Mouse (Mus musculus) heart, embryonic 13.5 days (tissue): ENCODE data around the gene Slitrk1. TPM values are rescaled to one million over a fixed set of nuclear protein-coding genes. Genes with fewer than 3 reads are reported as not detected.

Experiments
- ATAC-seq: fragments of 200-750 bp; cut with Nextera tagmentation; 2 replicates; pipeline ENCODE4 v1.8.0; 2017; ENCODE audit warnings: moderate TSS enrichment; ENCODE audit not compliant: insufficient number of reproducible peaks, low FRiP score, low TSS enrichment; ENCODE audit errors: extremely low read depth
- H3K27ac ChIP-seq: fragments of 300-500 bp; sonication (generic); replicated peaks from 2 replicates; pipeline ENCODE4 v1.5.1; 2015; ENCODE audit warnings: moderate library complexity, mild to moderate bottlenecking, inconsistent platforms
- H3K27me3 ChIP-seq: fragments of 300-500 bp; sonication (generic); replicated peaks from 2 replicates; pipeline ENCODE4 v1.6.1; 2015; ENCODE audit warnings: mild to moderate bottlenecking, inconsistent platforms
- H3K36me3 ChIP-seq: fragments of 300-500 bp; sonication (generic); 2 replicates; pipeline ENCODE4 v1.6.1; 2015; ENCODE audit warnings: mild to moderate bottlenecking, inconsistent platforms
- H3K4me1 ChIP-seq: fragments of 300-500 bp; sonication (generic); 2 replicates; pipeline ENCODE4 v1.6.1; 2015; ENCODE audit warnings: inconsistent platforms
- H3K4me2 ChIP-seq: fragments of 300-500 bp; sonication (generic); 2 replicates; pipeline ENCODE4 v1.6.1; 2015; ENCODE audit warnings: inconsistent platforms, mild to moderate bottlenecking, moderate library complexity
- H3K4me3 ChIP-seq: fragments of 300-500 bp; sonication (generic); 2 replicates; pipeline ENCODE4 v1.5.1; 2015; ENCODE audit warnings: moderate library complexity, mild to moderate bottlenecking, inconsistent platforms
- H3K9ac ChIP-seq: fragments of 300-500 bp; sonication (generic); 2 replicates; pipeline ENCODE4 v1.6.1; 2015; ENCODE audit warnings: inconsistent platforms, mild to moderate bottlenecking, moderate library complexity
- H3K9me3 ChIP-seq: fragments of 300-500 bp; sonication (generic); 2 replicates; pipeline ENCODE4 v1.6.1; 2016; ENCODE audit warnings: inconsistent platforms
- WGBS: fragments of 180-500 bp; shearing (Covaris S2); methylation state at CpG from one replicate; pipeline ENCODE4 v1.1.7; 2015; ENCODE audit warnings: mixed read lengths; 5-methylcytosine and 5-hydroxymethylcytosine counted together
- polyA plus RNA-seq: library from polyadenylated mRNA; unstranded; fragments of >200 nt; fragmentation: Nextera tagmentation; extraction: Ambion mirVana; gene quantifications from 2 replicates; pipeline ENCODE4 v1.2.1, GENCODE M21; 2015

Gene Slitrk1
- polyA plus RNA-seq, result 0.14 and 0.17 TPM in 2 replicates

DNA sequence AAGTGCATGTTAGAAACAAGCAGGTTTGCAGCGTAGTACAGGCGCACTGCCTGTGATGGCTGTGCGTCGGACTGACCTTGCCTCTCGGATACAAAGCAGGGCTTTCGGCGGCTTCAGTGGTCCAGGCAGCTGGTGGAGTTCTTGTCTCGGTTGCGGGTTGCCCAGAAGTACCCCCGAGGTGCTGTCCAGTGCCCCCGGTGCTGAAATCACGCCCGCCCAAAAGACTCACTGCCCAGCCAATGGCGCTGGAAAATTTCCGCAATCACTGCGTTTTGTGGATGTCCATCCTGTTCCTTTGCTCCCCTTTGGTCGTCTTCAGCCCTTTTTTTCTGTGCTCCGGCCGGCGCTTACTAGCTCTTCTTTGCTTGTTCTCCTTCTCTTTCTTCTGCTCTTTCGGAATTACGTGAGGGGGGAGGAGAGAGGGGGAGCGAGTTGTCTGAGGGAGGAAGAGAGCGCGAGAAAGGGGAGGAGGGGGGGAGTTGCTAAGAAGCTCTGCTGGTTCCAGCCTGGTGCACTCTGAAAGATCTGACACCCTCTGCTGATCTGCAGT is at the start of gene Slitrk1:
TSS of gene Slitrk1 (minus strand) at position 445 of the 550 bp plus-strand sequence.
- ATAC-seq, result no peak
- WGBS, result under 1% methylated on average over 23 of the region's 25 CpGs
- Histone ChIP-seq H3K27me3 (peaks cover 47% of the 10 kb centered on the region), H3K4me1 (peaks cover 30% of the 10 kb centered on the region), H3K9ac (no peak within 1 kb of the TSS), H3K9me3 (no peaks in the 10 kb centered on the region), H3K27ac (no peak within 1 kb of the TSS), H3K4me2 (peak within 1 kb of the TSS; percentile 78), H3K36me3 (no peaks in the 10 kb centered on the region), H3K4me3 (peak within 1 kb of the TSS; percentile 50)

DNA sequence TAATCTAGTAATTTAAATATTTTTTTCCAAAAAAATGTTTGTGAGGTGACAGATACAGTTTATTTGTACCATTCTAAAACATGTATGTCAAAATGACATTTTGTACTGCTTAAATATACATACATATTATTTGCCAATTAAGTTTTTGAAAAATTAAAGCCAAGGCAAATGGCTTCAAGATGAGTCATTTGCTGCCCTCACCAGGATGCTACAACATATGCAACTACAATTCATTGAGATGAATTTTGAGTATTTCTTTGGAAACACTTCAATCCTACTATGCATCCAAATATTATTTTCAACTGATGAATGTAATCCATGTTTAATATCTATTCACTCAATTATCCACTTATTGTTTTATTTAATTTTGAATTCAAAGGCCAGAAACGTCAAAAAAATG is 21.8 kb upstream of the Slitrk1 start:
- no peaks in the 10 kb centered on the region for H3K9me3 ChIP-seq
- H3K4me1 ChIP-seq, result no peaks in the 10 kb centered on the region
- no peaks in the 10 kb centered on the region for H3K36me3 ChIP-seq
- H3K27ac ChIP-seq, result no peak overlapping the region
- H3K4me2 ChIP-seq, result no peak overlapping the region
- no peak for ATAC-seq
- no peaks in the 10 kb centered on the region for H3K27me3 ChIP-seq
- no peak overlapping the region for H3K4me3 ChIP-seq
- 38% methylated on average over 1 of the region's 1 CpGs for WGBS
- no peak overlapping the region for H3K9ac ChIP-seq

DNA sequence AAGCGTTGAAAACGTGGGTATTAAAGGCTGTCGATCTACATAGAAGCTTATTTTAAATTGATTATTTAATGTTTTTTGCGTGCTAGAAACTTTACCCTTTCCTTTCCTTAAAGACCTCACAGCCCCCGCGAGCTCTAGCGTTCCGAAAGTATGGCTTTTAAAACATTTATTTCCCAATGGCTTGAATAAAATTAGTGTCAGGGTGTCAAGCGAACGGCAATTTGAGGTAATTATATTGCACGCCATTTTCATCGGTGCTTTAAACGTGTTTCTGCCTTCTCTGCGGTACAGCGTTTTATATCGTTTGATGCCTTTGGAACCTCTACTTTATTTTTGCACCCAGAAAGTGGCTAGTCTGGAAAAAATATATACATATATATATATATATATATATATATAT is 378 bp upstream of the Slitrk1 start:
- Histone ChIP-seq H3K4me2 (peak overlapping the region; percentile 78), H3K4me1 (peaks cover 30% of the 10 kb centered on the region), H3K9me3 (no peaks in the 10 kb centered on the region), H3K4me3 (peak overlapping the region; percentile 50), H3K27me3 (peaks cover 43% of the 10 kb centered on the region), H3K27ac (no peak overlapping the region), H3K9ac (no peak overlapping the region), H3K36me3 (no peaks in the 10 kb centered on the region)
- no peak for ATAC-seq
- 22% methylated on average over 16 of the region's 16 CpGs for WGBS

DNA sequence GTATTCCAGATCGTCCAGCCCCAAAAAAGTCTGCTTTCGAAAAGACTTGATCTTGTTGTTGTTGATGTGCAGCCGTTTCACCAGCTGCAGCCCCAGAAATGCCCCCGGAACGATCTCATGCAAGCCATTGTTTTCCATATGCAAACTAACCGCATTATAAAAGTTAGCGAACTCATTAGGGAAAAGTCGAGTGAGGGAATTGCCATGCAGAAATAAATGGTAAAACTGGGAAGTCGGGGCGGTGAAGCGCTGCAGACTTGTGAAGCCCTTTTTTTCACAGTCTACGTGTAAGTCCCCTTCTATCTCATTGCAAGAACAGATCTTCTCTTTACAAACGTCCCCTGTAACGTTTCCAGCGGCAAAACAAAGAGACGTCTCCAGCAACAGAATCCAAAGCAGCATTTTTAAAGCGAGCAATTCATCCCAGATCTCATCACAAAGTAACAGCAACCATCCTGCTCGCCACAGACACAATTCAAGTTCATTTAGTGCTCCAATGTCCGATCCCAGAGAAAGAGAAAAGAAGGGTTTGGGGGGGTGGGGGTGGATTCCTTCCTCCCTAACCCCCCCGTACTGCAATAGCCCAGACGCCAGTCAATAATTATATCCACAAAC is 975 bp downstream of the Slitrk1 start:
- Histone ChIP-seq H3K4me2 (peak overlapping the region; percentile 78), H3K9me3 (no peaks in the 10 kb centered on the region), H3K9ac (no peak overlapping the region), H3K27ac (no peak overlapping the region), H3K27me3 (peaks cover 47% of the 10 kb centered on the region), H3K4me1 (peaks cover 30% of the 10 kb centered on the region), H3K36me3 (no peaks in the 10 kb centered on the region), H3K4me3 (peak overlapping the region; percentile 50)
- no peak for ATAC-seq
- 4% methylated on average over 21 of the region's 21 CpGs for WGBS

DNA sequence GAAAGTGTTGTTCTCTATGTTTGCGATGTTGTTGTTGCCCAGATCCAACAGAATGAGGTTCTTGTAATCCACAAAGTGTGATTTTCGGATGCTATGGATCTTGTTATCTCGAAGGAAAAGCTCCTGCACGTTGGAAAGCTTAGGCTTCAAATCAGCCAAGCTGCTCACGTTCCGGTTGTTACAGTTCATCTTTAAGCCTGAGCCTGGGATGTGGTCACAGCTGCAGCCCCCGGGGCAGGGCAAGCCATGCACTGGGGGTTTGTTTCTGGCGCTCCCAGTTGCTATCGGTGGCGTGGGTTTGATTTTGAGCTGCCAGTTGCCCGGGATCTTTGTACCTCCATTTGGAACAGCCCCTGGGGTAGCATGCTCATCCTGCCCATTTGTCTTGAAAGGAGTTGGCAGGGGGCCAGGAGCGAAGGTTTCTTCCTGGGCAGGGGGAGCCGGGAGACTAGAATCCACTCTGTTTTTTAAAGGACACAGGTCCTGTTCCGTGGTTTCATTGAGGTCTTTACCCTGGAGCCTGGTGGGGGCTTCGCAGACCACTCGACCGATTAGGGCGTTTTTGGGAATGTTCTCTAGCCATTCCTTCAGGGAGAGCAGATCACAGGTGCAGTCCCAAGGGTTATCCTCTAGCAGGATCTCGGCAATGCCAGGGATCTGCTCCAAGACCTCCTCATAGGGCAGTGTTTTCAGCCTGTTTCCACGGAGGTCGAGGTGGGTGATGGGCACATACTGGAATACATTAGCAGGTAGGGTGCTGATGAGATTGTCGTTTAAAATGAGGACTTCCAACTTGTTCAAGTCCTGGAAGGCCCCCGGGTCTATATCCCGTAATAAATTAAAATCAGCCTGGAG is 1.7 kb downstream of the Slitrk1 start:
- 4% methylated on average over 24 of the region's 24 CpGs for WGBS
- Histone ChIP-seq H3K4me3 (peak overlapping the region; percentile 50), H3K27me3 (peaks cover 47% of the 10 kb centered on the region), H3K9me3 (no peaks in the 10 kb centered on the region), H3K4me1 (peaks cover 30% of the 10 kb centered on the region), H3K4me2 (peak overlapping the region; percentile 78), H3K9ac (0 out of 2 replicates have a peak overlapping the region, but pooled peaks have one; percentile 19), H3K27ac (no peak overlapping the region), H3K36me3 (no peaks in the 10 kb centered on the region)
- ATAC-seq, result no peak

DNA sequence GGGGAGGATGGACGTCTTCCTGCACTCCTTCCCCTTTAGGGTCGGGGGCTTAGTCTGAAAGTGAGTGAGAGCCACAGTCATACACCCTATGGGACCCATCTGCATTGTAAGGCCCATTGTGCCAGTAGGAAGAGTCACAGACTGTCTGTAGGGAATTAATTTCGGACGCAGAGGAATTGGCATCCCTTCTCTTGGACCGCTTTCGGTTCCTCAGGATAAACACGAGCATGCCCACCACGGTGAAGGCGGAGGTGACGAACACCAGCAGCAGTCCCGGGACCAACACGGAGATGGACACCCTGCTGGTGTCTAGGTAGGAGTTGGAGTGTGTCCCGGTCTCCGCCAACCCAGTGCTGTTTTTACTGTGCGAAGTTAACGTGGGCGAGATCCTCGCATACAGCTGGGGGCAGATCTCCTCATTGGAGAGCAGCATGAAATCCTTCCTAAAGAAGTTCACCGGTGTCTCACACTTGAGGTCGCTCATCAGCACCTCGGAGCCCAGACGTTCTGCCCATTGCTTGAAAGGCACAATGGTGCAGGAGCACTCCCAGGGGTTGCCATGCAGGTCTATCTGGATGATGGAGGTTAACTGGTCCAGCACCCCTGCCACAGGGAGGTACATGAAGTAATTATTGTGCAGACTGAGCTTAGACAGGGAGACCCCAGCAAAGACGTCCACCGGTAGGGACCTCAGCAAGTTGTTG is 2.7 kb downstream of the Slitrk1 start:
- peaks cover 30% of the 10 kb centered on the region for H3K4me1 ChIP-seq
- H3K27me3 ChIP-seq, result peaks cover 47% of the 10 kb centered on the region
- H3K4me2 ChIP-seq, result peak overlapping the region; percentile 78
- peak overlapping the region; percentile 50 for H3K4me3 ChIP-seq
- no peak overlapping the region for H3K27ac ChIP-seq
- no peaks in the 10 kb centered on the region for H3K9me3 ChIP-seq
- ATAC-seq, result no peak
- H3K9ac ChIP-seq, result peak overlapping the region; percentile 50; the same call in 1 of the 2 replicates
- WGBS, result 1% methylated on average over 24 of the region's 24 CpGs
- no peaks in the 10 kb centered on the region for H3K36me3 ChIP-seq

DNA sequence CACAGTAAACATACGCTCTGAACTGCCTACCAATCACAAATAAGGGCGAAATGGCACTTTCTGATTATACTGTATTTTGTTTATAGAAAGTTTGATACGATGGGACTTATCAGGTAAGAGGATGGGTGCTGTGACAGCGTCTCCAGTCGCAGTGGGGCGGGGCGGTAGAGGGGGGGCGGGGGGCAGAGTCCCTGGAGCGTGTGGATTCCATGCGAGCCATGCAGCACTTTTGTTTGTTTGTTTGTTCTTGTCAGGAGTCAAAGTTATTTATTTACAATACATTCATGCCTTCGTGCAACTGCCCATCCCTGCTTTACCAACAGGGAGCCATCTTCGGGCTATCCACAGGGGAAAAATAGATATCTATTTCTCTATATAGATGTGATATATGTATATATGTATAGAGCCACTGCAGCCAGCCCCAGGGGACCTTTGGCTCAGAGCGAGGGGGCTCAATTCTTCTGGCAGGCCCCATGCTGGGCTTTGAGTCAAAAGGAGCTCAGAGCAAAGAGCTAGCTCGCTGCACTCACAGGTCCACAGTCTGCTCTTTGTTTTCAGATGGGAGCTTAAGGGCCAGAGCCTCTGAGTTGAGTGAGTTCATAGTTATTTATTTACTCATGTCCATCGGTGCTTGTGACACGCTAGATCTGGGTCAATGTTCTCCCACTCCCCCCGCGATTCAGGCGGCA is 3.4 kb downstream of the Slitrk1 start:
- Histone ChIP-seq H3K9ac (peak overlapping the region; percentile 50; the same call in 1 of the 2 replicates), H3K27me3 (peaks cover 47% of the 10 kb centered on the region), H3K4me2 (peak overlapping the region; percentile 78), H3K4me1 (peaks cover 30% of the 10 kb centered on the region), H3K4me3 (peak overlapping the region; percentile 50), H3K36me3 (no peaks in the 10 kb centered on the region), H3K27ac (no peak overlapping the region), H3K9me3 (no peaks in the 10 kb centered on the region)
- ATAC-seq, result no peak
- WGBS, result 3% methylated on average over 19 of the region's 19 CpGs

DNA sequence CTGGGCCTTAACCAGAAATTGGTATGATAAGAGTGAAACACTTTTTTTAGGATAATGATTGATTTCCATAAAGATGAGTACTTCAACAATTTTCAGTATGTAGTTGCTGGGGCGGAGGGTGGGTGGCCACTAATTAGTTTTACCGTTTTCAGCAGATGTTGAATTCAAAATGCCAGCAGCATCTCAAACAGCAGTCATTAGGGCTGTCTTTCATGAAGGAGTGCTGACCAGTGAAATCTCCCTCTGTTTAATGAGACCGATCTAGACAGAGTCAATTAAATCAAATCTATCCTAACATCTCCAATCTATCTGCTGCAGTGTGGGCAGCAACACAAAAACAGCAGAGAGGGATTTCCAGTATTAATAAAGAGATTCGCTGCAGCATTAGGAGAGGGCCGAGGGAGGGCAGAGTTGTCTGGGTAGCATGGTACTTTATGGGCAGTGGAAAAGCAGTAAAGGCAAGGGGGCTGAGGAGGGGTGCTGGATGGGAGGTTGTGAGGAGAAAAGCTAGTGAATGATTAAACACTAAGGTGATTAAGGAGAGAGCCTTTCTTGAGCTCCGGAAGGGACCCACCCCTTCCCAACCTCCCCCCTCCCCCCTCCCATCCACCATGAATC is 4.5 kb downstream of the Slitrk1 start:
- Histone ChIP-seq H3K9me3 (no peaks in the 10 kb centered on the region), H3K36me3 (no peaks in the 10 kb centered on the region), H3K9ac (no peak overlapping the region), H3K4me1 (peaks cover 30% of the 10 kb centered on the region), H3K27ac (no peak overlapping the region), H3K27me3 (peaks cover 47% of the 10 kb centered on the region), H3K4me3 (no peak overlapping the region), H3K4me2 (no peak overlapping the region)
- 33% methylated on average over 6 of the region's 6 CpGs for WGBS
- ATAC-seq, result no peak

DNA sequence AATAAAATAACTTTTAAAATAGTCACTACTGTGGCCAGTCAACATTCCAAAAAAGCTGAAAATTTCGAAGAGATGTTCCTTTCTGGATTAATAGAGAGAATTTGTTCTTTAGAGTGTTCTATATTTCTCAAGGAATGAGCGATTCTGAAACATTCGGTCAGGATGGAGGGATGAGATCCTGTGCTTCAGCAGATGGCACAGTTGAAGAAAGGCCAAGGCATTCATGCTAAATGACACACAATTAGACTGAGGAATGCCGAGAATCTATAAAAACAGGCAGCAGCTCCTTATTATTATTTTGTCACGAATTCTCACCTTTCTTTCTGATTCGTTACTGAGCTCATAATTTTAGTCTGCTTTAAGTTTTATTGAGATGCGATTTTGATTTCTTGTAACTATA is 15.4 kb downstream of the Slitrk1 start:
- 72% methylated on average over 7 of the region's 7 CpGs for WGBS
- no peak overlapping the region for H3K9ac ChIP-seq
- no peaks in the 10 kb centered on the region for H3K27me3 ChIP-seq
- no peaks in the 10 kb centered on the region for H3K4me1 ChIP-seq
- H3K4me3 ChIP-seq, result no peak overlapping the region
- no peak overlapping the region for H3K4me2 ChIP-seq
- H3K36me3 ChIP-seq, result no peaks in the 10 kb centered on the region
- ATAC-seq, result no peak
- H3K27ac ChIP-seq, result no peak overlapping the region
- no peaks in the 10 kb centered on the region for H3K9me3 ChIP-seq

DNA sequence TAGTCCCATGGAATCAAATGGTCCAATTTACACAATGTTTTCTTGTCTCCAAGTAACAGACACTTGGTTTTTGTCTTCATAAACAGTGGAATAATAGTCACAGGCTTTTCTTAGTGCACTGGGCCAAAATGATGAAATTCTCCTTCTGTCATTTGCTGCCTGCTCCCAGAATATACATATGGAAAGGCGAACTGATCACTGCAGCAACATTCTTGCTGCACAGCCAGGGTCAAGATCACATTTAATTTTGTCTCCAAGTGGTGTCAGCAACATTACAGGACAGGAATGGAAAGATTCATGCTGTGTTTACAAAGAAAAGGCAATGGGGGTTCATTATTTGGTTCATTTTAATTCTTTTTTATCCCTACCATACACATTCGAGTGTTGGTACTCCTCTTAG is 18.5 kb downstream of the Slitrk1 start:
- Histone ChIP-seq H3K36me3 (no peaks in the 10 kb centered on the region), H3K9me3 (no peaks in the 10 kb centered on the region), H3K27ac (no peak overlapping the region), H3K4me3 (no peak overlapping the region), H3K4me2 (no peak overlapping the region), H3K4me1 (no peaks in the 10 kb centered on the region), H3K27me3 (no peaks in the 10 kb centered on the region), H3K9ac (no peak overlapping the region)
- WGBS, result 52% methylated on average over 2 of the region's 2 CpGs
- no peak for ATAC-seq
